Mouse (Mus musculus): ENCODE results near the gene Gm10139.
"Not testable (repeated sequence)": the region's sequence is repeated elsewhere in the genome, so short reads cannot be mapped to it uniquely, and the experiment has no call there.

- not testable (repeated sequence) for TF ChIP-seq CTCF (IDR thresholded peaks at IDR 0.05; ENCODE audit: borderline replicate concordance, extremely low read depth, insufficient read depth, insufficient read length); POLR2A (IDR thresholded peaks at IDR 0.05; ENCODE audit: borderline replicate concordance, extremely low read depth, insufficient read depth, insufficient read length, poor library complexity, severe bottlenecking)
Measured at GRCm38 (mm10) chr13:65557636-65558035, 45.2 kb downstream of the Gm10139 start.
